Mouse (Mus musculus) embryonic facial prominence, embryonic 11.5 days (tissue): Measurements from ENCODE around the gene Dennd2a. TPM values are rescaled to one million over a fixed set of nuclear protein-coding genes. Genes with fewer than 3 reads are reported as not detected.
A peak's percentile ranks its signal among the peaks of the same experiment; 100 is the strongest.

Experiments used
- ATAC-seq: fragments of 200-750 bp; cut with Nextera tagmentation; replicated peaks from 2 replicates; pipeline ENCODE4 v1.8.0; 2017; ENCODE audit warnings: low read depth; ENCODE audit not compliant: insufficient number of reproducible peaks, low FRiP score, low TSS enrichment
- DNase-seq: peaks from one replicate; pipeline ENCODE4 v3.0.0-alpha.2; 2015; ENCODE audit warnings: low spot score
- H3K27ac ChIP-seq: fragments of 300-500 bp; sonication (generic); replicated peaks from 2 replicates; pipeline ENCODE4 v1.5.1; 2014; ENCODE audit warnings: mild to moderate bottlenecking, low read depth, low read length, control low read depth
- H3K27me3 ChIP-seq: fragments of 300-500 bp; sonication (generic); 2 replicates; pipeline ENCODE4 v1.6.1; 2014; ENCODE audit warnings: mild to moderate bottlenecking, low read length, moderate library complexity, mixed read lengths; ENCODE audit not compliant: control insufficient read depth, insufficient read depth
- H3K36me3 ChIP-seq: fragments of 300-500 bp; sonication (generic); replicated peaks from 2 replicates; pipeline ENCODE4 v1.6.1; 2014; ENCODE audit warnings: low read depth, mild to moderate bottlenecking, low read length, moderate library complexity, mixed read lengths; ENCODE audit not compliant: control insufficient read depth, insufficient read depth
- H3K4me1 ChIP-seq: fragments of 300-500 bp; sonication (generic); 2 replicates; pipeline ENCODE4 v1.6.1; 2014; ENCODE audit warnings: low read length, mixed read lengths; ENCODE audit not compliant: control insufficient read depth, insufficient read depth
- H3K4me2 ChIP-seq: fragments of 300-500 bp; sonication (generic); 2 replicates; pipeline ENCODE4 v1.6.1; 2014; ENCODE audit warnings: low read depth, mild to moderate bottlenecking, control low read depth, low read length, moderate library complexity
- H3K4me3 ChIP-seq: fragments of 300-500 bp; sonication (generic); 2 replicates; pipeline ENCODE4 v1.5.1; 2014; ENCODE audit warnings: low read depth, low read length, control low read depth
- H3K9ac ChIP-seq: fragments of 300-500 bp; sonication (generic); replicated peaks from 2 replicates; pipeline ENCODE4 v1.6.1; 2014; ENCODE audit warnings: mild to moderate bottlenecking, control low read depth, low read length
- H3K9me3 ChIP-seq: fragments of 300-500 bp; sonication (generic); replicated peaks from 2 replicates; pipeline ENCODE4 v1.6.1; 2016; ENCODE audit warnings: mild to moderate bottlenecking, low read length, inconsistent platforms, mixed read lengths; ENCODE audit not compliant: control insufficient read depth
- WGBS: fragments of 180-500 bp; shearing (Covaris S2); extraction: QIAGEN DNeasy Blood & Tissue Kit; methylation state at CpG from one replicate; pipeline ENCODE4 v1.1.7; 2014; 5-methylcytosine and 5-hydroxymethylcytosine counted together
- polyA plus RNA-seq: library from polyadenylated mRNA; unstranded; fragments of >200 nt; fragmentation: Nextera tagmentation; extraction: Ambion mirVana; gene quantifications from 2 replicates; pipeline ENCODE4 v1.2.1, GENCODE M21; 2014

The Dennd2a gene
- polyA plus RNA-seq, 1 experiment from 2014 or later, result 27.4 TPM

DNA sequence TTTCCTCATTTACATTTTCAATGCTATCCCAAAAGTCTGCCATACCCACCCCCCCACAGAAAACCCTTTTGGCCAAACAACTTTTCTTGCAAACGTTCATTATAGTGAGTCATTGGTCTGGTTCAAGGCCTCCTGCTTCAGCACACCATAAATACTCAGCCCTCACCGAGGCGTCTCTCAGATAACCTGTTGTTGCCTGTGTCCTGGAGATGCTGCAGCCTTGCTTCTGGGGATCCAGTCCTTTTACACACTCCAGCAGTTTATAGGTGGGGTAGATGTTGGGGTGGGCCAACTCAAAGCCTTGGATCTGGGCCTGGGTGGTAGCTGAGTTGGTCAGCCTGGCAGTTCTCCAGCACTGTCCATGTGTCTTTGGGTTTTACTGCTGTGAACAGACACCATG is 12.8 kb upstream of the Dennd2a start:
- Histone ChIP-seq H3K27me3 (no peaks in the 10 kb centered on the region), H3K4me1 (peaks cover 3% of the 10 kb centered on the region; the same call in 1 of the 2 replicates), H3K36me3 (no peaks in the 10 kb centered on the region), H3K4me2 (no peak overlapping the region), H3K4me3 (no peak overlapping the region), H3K27ac (no peak overlapping the region), H3K9ac (no peak overlapping the region), H3K9me3 (no peaks in the 10 kb centered on the region)
- WGBS, result 80% methylated on average over 3 of the region's 3 CpGs
- ATAC-seq (no peak), DNase-seq (no peak)

DNA sequence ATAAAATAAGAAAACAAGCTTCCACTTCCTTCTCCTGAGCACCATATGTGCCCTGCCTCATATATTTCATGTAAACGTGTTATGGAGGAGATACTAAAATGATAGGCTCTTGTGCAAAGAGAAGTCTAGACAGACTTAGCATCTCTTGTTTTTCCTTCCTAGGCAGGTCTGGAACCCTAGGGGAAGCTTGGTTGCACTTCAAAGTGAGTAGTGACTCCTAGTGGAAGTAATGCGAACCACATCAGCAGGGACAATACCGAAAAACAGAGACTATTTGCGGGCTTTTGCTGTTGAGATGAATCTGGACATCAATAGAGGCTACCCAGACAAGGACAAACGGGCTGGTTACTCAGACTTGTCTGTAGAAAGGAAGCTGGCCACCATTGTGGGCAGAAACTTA is 9.9 kb upstream of the Dennd2a start:
- Histone ChIP-seq H3K36me3 (no peaks in the 10 kb centered on the region), H3K27me3 (no peaks in the 10 kb centered on the region), H3K4me1 (no peaks in the 10 kb centered on the region), H3K9me3 (no peaks in the 10 kb centered on the region), H3K9ac (no peak overlapping the region), H3K27ac (no peak overlapping the region), H3K4me3 (no peak overlapping the region), H3K4me2 (no peak overlapping the region)
- WGBS, result 14% methylated on average over 5 of the region's 5 CpGs
- DNase-seq, result peak; percentile 78
- no peak for ATAC-seq

DNA sequence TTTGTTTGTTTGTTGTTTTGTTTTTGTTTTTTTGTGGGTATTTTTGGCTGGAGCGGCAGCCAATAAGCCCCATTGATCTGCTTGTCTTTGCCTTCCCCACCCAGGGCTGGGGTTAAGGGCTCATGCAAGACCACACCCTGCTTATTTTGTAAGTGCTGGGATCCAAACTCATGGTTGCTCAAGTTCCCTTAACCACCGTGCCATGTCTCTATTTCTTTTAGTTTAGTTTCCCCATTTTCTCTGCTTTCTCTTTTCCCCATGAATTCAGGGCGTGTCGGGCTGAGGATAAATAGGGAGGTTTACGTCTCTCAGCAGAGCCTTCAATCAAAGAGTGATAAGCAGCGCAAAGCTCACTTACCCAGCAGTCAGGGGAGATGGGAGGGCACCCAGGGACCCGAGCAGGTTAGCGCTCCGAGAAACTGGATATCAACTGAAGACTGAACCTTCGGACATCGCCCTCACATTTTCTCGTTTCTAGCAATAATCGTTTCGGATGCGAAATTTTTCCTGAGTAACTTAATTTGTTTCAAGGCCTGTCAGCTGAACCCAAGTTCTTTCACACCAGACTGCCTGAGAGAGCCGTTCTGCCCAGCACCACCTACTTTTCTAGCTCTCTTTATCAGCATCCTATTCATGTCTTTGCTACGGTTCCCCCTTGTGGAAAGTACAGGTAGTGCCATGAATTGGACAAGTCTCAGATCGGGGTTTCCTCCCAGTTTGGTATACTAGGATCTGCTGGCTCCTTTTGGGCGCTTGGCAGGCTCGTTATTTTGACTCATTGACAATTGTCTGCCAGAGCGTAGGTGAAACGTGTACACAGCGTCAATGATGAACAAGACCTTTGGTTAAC is 4.7 kb upstream of the Dennd2a start:
- DNase-seq, result peak; percentile 94
- no peak; the same call in 1 of the 2 replicates for ATAC-seq
- H3K4me1 ChIP-seq, result peaks cover 3% of the 10 kb centered on the region; the same call in 1 of the 2 replicates

DNA sequence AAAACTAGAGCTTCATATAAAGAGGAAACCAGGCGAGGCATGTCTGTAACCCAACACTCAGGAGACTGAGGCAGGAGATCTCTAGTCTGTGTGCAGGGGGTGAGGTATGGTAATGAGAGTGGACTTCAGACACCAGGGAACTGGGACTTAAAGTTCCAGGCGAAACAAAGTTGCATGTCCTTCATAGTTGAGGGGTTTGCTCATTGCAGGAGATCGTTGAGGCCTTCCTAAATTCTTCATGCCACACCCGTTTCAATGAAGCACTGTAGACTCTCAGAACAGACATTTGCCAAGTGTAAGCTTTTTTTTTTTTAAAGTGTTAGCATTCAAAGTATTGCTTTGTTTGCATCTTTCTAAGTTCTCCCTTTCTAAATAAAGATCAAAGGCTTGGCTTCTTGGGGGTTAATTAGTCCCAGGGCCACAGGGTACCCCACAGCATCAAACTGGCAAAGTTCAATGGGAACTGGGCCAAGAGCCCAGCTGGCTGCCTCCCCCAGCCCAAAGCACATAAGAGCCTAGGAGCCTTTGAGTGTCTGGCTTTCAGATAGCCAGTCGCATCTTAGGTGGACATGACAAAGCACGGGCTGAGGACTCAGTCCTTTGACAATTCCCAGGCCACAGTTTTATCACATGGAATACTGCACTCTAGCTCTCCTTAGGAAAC is 1.7 kb upstream of the Dennd2a start:
- DNase-seq (no peak), ATAC-seq (no peak)
- H3K27ac ChIP-seq, result no peak overlapping the region
- H3K9ac ChIP-seq, result no peak overlapping the region
- H3K4me2 ChIP-seq, result no peak overlapping the region
- H3K36me3 ChIP-seq, result no peaks in the 10 kb centered on the region
- H3K9me3 ChIP-seq, result no peaks in the 10 kb centered on the region
- 62% methylated on average over 6 of the region's 6 CpGs for WGBS
- H3K4me3 ChIP-seq, result no peak overlapping the region
- no peaks in the 10 kb centered on the region for H3K27me3 ChIP-seq
- peaks cover 3% of the 10 kb centered on the region for H3K4me1 ChIP-seq

More for the DNA sequence above, 4.7 kb upstream of the Dennd2a start:
- Histone ChIP-seq H3K9ac (no peak overlapping the region), H3K4me3 (no peak overlapping the region), H3K9me3 (no peaks in the 10 kb centered on the region), H3K36me3 (no peaks in the 10 kb centered on the region), H3K4me2 (peak overlapping the region; percentile 11), H3K27me3 (no peaks in the 10 kb centered on the region), H3K27ac (no peak overlapping the region)
- 17% methylated on average over 23 of the region's 23 CpGs for WGBS

DNA sequence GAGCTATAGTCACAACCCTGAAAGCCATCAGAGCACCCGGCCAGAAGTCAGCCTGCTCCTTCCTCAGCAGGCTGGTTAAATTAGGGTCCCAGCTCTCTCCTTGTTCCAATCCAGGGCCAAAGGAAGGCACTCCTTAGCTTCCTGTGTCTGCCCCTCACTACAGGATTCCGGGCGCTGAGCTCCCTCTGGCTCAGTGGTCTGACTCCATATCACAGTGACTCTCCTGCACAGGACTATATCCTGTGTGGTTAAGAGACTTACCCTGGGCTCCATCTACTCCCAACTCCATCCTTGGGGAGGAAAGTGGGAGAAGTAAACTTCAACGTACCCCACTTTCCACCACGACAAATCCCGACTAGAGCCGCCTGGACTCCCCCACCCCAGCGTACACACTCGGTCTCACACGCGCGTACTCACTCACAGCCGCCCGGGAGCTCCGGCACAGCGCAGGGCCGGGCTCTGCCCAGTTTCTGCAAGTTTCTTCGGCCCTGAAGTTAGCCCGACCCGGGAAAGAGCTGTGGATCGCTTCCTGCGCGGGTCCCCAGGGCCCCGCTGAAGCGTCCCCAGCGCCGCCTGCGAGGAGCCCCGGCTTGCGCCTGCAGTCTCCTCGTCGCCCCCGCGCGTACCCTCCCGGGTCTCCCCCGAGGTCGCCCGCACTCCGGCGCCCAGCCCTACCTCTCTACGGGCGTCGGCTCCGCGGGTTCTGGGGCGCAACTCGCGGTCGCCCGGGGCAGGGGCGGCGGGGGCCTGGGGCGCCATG is 587 bp downstream of the Dennd2a start:
- no peaks in the 10 kb centered on the region for H3K27me3 ChIP-seq
- DNase-seq (peak; percentile 59), ATAC-seq (peak; percentile 71)
- H3K9ac ChIP-seq, result peak overlapping the region; percentile 96
- H3K27ac ChIP-seq, result peak overlapping the region; percentile 92
- no peaks in the 10 kb centered on the region for H3K9me3 ChIP-seq
- H3K36me3 ChIP-seq, result no peaks in the 10 kb centered on the region
- peak overlapping the region; percentile 88 for H3K4me3 ChIP-seq
- under 1% methylated on average over 51 of the region's 54 CpGs for WGBS
- peak overlapping the region; percentile 69 for H3K4me2 ChIP-seq
- peaks cover 3% of the 10 kb centered on the region for H3K4me1 ChIP-seq

DNA sequence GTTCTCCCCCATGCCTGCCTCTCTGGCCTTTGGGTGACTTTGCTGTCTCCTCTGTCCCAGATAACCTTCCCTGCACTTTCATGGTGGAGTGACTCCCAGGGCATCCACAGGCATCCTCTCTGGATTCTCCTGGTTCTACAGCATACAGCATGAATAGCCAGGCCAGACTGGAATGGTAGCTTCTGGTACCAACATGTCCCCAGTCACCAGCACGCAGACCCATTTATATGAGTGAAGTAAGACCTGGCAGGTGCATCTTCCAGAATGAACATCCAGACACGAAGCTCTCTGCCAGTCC is 2.1 kb downstream of the Dennd2a start:
- Histone ChIP-seq H3K4me1 (peaks cover 3% of the 10 kb centered on the region), H3K27me3 (no peaks in the 10 kb centered on the region), H3K9ac (no peak overlapping the region), H3K4me3 (0 out of 2 replicates have a peak overlapping the region, but pooled peaks have one; percentile 3), H3K27ac (no peak overlapping the region), H3K4me2 (peak overlapping the region; percentile 69), H3K9me3 (no peaks in the 10 kb centered on the region), H3K36me3 (no peaks in the 10 kb centered on the region)
- ATAC-seq (no peak), DNase-seq (no peak)
- WGBS, result 69% methylated on average over 2 of the region's 2 CpGs

DNA sequence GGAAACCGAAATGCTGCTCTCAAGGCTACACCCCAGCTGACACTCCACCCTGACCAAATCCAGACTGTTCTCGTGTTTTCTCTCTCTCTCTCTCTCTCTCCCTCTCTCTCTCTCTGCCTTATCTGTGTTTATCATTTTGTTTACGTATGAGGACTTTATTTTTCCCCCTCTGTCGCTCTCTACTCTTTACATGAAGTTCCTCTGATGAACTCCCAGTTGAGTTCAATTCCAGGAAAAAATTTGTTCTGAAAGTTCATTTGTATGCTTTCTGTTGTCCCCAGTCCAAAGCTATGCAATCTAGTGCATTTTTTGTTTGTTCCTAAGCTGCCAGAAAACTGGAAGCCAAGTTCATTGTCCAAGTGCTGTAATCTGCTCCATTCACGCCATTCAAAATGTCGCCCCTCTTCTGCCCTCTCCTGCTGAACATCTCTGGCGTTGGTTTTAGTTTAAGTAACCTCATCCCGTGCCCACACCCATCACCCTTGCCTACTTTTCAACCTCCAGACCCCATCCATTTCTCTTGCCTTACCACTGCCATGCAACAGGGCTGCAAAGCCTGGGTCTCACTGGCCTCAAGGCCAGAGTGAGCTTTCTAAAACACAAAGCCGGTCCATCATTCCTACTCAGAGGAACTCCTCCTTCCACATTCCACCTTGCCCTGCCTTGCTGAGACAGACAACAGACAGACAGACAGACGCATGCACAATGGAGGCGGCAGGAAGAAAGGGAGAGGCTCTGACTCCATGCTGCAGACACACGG is 2.6 kb downstream of the Dennd2a start:
- Histone ChIP-seq H3K9me3 (no peaks in the 10 kb centered on the region), H3K27me3 (no peaks in the 10 kb centered on the region), H3K4me2 (no peak overlapping the region; the same call in 1 of the 2 replicates), H3K36me3 (no peaks in the 10 kb centered on the region), H3K4me3 (0 out of 2 replicates have a peak overlapping the region, but pooled peaks have one; percentile 3), H3K4me1 (peaks cover 3% of the 10 kb centered on the region), H3K27ac (no peak overlapping the region), H3K9ac (no peak overlapping the region)
- ATAC-seq (no peak), DNase-seq (no peak)
- WGBS, result 78% methylated on average over 12 of the region's 12 CpGs
